Mouse (Mus musculus) A20 (cell line): ENCODE data around the gene Nabp1.
A peak's percentile ranks its signal among the peaks of the same experiment; 100 is the strongest.

Experiments used
- DNase-seq: peaks from one replicate; pipeline ENCODE4 v3.0.0-alpha.2; 2011; ENCODE audit warnings: low read depth, low spot score

Nabp1 gene

DNA sequence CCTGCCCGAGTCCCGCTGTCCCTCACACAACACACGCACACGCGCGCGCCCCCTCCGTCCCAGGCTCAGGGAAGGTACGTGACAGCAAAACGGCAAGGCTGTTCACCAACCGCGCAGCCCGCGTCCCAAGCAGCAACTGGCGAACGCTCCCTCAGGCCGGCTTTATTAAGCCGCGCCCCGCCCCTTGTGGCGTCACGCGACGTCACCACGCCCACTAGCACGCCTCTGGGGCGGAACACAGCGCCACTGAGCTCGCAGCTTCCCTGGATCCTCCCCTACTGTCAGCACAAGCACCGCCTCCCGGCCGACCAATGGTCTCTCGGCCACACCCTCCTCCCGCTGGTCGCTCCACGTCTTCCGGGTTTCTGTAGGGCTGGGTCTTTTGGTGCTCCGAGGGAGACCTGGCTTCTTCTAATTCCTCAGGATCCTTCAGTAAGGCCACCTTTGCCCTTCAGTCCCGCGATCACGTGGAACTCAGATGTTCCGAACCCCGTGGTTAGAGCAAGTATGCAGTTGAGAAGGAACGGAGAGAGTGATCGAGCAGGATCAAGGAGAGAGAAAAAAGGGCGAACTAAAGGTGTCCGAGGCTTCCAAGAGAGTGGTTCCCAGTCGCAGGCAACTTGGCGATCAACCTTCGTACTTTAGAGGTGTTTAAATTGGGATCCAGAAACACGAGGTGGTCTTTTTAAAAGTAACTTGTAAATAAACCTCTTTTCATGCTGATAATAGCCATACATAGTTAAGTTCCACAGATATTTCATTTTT is at the start of gene Nabp1:
Nabp1 (minus strand) TSS at position 164 of the 765 bp plus-strand sequence.
- peak; percentile 99 for DNase-seq

DNA sequence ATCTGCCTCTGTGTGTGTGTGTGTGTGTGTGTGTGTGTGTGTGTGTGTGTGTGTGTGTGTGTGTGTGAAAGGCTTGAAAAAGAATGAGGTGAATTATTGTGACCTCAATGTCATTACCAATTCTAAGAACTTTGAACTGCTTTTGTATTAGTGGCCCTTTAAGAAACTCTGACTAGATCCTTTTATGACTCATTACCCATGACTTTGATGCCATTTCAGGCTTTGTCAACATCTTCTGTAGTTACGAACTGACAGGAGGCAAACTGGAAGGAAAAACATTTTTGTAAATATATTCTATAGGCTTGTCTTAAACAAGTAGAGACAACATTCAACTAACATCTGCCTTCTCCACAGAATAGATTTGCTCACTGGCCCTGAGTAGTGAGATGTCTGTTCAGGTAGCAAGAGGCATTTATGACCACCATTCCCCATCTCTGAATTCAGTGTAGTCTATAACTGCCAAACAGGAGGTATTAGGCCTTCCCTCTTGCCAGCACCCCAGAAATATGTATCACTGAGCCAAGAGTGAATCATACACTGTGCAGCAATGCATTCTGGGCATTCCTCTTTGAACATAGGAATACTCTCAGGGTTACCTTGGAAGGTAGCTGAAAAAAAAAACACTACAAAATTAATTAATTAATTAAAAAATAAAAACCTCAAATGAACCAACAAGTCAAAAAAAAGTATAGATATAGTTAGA is 47.5 kb upstream of the Nabp1 start:
- DNase-seq = no peak

- no peak for DNase-seq
These were observed 43.4 kb upstream of the Nabp1 start for GRCm38 (mm10) chr1:51521651-51522050.

GRCm38 (mm10) chr1:51520246-51520780 is 42.1 kb upstream of the Nabp1 start:
- peak; percentile 57 for DNase-seq

DNA sequence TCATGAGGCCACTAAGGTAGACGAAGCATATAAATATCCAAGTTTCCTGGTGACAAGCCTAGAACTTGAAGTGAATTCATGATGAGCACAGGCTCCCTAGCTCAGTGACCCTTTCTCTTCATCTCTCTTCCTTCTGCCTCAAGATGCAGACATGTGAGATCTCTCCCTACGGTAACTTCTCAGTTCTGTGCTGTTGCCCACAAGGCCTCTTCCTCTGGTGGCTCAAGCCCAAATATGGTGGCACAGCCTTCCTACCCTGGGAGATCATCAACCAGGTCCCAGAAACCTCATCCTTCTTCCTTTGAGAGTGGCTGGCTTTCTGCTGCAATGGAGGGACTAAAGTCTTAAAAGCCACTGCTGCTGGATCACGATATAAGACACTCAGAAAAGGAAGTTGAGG is 40.9 kb upstream of the Nabp1 start:
- DNase-seq = no peak

DNA sequence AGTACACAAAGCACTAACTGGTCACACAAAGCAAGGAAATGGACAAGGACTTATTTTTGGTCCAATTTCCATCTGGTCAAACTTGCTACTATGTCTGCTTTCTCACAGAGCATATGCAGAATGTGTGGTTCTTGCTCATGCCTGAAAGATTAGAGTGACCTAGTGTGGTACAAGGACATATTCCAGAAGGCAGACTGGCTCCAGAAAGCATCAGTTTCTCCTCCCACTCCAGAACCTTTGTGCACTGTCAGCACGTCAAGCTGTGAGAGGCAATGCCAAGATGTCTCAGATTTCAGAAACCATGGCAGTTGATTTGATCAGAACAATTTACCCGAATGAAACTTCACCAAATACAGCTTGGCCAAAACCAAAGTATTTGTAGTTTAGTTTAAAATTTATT is 37.4 kb upstream of the Nabp1 start:
- no peak for DNase-seq

DNA sequence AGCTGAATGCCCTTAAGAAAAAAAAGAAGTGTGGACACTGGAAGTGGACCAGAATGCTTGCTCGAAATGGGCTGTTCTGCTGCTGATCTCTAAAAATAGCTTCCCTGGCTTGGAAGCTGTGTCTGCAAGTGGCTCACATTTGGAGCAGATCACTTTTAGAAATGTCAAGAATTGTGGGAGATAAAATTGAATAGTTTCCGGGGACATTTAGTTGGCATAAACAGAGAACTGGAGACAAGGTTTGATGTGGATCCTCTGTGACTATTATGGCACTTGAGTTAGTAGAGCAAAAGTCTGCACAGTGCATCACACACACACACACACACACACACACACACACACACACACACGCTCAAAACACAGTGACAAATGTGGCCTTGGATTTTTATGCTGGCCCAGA is 36.8 kb upstream of the Nabp1 start:
- DNase-seq = no peak

DNA sequence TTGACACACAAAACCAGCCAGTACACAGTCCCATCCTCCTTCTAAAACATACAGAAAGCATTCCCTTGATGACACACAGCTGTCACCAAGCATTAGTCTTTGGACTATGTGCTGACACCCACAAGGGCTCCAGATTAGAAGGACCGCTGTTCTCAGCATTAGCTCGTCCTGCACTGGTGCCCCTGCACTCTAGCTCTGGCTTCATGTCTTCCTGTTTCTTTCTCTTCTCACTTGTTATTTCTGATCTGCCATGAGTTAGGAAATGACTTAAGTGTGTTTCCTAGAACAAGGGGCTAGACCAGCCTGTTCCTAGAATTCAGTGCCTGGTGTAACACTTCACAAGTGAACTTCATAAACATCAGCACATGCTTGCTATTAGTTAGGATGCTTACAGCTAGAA is 36.2 kb upstream of the Nabp1 start:
- no peak for DNase-seq

- DNase-seq = no peak
These were observed 35.0 kb upstream of the Nabp1 start for GRCm38 (mm10) chr1:51513059-51513713.

GRCm38 (mm10) chr1:51512326-51512725 is 34.1 kb upstream of the Nabp1 start:
- no peak for DNase-seq

DNA sequence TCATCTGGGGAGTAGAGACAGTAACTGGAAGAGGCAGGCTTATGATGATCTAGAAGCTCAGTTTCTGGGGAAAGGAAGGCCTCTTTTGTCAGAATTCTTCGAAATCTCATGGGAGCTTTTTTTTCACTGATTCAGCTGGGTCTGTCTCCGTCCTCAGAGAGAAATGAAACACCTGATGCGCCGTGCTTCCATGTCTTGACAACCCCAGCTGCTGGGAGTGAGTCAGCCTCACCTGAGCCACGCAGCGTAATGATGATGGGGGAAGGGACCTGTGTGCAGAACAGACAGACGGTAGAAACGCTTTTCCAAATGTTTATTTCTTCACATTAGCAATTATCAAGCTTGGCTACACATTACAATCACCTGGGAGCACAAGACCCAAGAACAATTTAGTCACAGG is 31.6 kb upstream of the Nabp1 start:
- DNase-seq = no peak

DNA sequence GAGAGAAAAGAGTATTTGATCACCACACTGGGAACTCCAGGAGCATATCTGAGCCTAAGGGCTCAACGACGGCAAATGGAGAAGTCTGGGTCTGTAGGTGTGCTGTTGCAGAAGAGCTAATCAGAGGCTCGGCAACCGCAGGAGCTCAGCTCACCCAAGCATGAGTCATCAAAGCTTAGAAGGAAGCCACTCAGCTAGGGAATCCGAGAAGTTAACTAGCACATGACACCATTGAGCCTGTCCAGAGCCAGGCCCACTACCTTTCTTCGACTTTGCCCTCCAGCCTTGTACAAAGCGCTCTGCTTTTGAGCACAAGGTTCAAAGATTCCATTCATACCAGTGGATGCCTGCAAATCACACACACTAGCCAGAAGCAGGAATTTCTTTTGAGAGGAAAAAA is 30.9 kb upstream of the Nabp1 start:
- DNase-seq = peak; percentile 35

- no peak for DNase-seq
These were observed 30.3 kb upstream of the Nabp1 start for GRCm38 (mm10) chr1:51508543-51508942.

- no peak for DNase-seq
These were observed 29.2 kb upstream of the Nabp1 start for GRCm38 (mm10) chr1:51507436-51507835.

- no peak for DNase-seq
These were observed 28.0 kb upstream of the Nabp1 start for GRCm38 (mm10) chr1:51506236-51506635.

- DNase-seq = no peak
These were observed 27.4 kb upstream of the Nabp1 start for GRCm38 (mm10) chr1:51505632-51506031.

GRCm38 (mm10) chr1:51503055-51503454 is 24.8 kb upstream of the Nabp1 start:
- DNase-seq = no peak

- DNase-seq = no peak
These were observed 24.1 kb upstream of the Nabp1 start for GRCm38 (mm10) chr1:51502353-51502752.

GRCm38 (mm10) chr1:51501251-51501650 is 23.0 kb upstream of the Nabp1 start:
- no peak for DNase-seq

DNA sequence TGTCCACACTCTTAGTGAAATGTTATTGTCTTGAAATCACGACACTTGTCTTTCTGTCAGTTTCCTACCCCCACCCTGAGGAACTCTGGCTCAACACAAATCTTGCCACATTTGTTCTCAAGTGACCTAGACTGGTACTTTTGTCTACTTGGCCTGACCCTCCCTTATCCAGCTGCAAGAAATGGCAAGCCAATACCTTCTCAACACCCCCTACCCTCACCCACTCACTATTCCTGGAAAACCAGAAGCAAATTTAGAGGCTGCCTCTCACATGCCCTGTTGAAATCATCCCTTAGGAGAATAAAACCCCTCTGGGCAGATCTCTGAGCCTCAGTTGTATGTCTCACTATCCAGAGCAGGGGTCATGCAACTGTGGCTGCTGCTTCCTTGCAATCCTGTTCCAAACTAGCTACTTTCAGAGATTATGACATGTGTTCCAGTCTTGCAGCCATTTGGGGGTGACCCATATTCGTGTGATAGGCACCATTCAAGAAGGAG is 20.4 kb upstream of the Nabp1 start:
- no peak for DNase-seq

GRCm38 (mm10) chr1:51496163-51496562 is 17.9 kb upstream of the Nabp1 start:
- DNase-seq = no peak

GRCm38 (mm10) chr1:51493592-51494307 is 15.5 kb upstream of the Nabp1 start:
- peak; percentile 63 for DNase-seq
